Mouse (Mus musculus) thymus, adult 2 months (tissue): ENCODE results near the gene Map3k14.

Source experiments
- CTCF ChIP-seq: fragments of 200-500 bp; IDR thresholded peaks from 2 replicates; pipeline ENCODE4 v1.5.1; 2012; ENCODE audit warnings: mild to moderate bottlenecking, control low read depth, low read length, moderate library complexity, borderline replicate concordance; ENCODE audit not compliant: control insufficient read depth, poor library complexity, insufficient read depth; ENCODE audit errors: extremely low read depth
- POLR2A ChIP-seq: fragments of 200-500 bp; IDR thresholded peaks from 2 replicates; pipeline ENCODE4 v1.6.1; 2012; ENCODE audit warnings: mild to moderate bottlenecking, low read length, control low read depth, moderate library complexity; ENCODE audit not compliant: control insufficient read depth, poor library complexity, insufficient read depth; ENCODE audit errors: extremely low read depth

GRCm38 (mm10) chr11:103177216-103177615 lies 90.1 kb downstream of the Map3k14 start:
- TF ChIP-seq POLR2A (no peak), CTCF (no peak)
